Mouse (Mus musculus) liver, postnatal 0 days (tissue): ENCODE measurements around the gene Tnpo3.

Experiments used
- CTCF ChIP-seq: sonication (generic); IDR thresholded peaks from 2 replicates; pipeline ENCODE4 v1.5.1; 2016; ENCODE audit warnings: antibody characterized with exemption, low read depth
- EP300 ChIP-seq: IDR thresholded peaks from 2 replicates; pipeline ENCODE4 v1.6.1; 2016; ENCODE audit warnings: antibody characterized with exemption, low read depth, mild to moderate bottlenecking

DNA sequence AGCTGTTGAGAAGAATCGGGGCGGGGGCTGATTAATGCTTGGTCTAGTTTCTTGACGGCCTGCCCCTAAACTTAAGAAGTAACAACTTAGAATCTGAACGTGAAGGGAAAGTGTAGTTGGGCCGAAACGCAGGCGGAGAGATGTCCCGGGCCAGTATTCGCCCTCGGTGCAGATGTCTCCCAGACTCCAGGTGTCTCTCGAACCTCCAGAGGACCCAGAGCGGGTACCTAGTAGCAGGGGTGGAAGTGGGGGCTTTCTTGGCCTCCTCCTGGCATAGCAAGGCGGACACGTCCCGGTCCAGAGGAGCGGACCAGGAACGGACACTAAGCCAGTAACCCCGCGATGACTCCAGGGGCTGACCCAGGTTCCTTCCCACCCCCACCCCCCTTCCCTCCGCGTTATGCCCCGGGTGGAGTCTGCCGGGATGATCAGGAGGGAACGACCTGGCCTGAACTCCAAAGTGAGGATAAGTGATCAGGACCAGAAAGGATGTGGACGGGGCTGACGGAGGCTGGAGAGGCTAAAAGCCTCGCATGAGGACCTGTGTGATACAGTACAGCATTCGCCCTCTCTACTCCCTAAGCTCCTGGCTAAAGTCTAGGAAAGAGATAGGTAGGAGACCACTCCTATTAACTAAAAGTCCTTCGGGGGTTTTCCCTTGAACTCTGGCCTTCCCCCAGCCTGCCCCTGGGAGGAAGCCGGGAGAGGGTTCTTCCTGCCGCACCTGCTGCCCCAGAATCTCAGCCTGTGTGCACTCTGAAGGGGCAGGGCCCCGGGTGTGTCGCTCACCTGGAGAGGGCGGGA is 82.1 kb downstream of the Tnpo3 start:
- TF ChIP-seq EP300 (no peak), CTCF (no peak)
